Mouse (Mus musculus) naive thymus-derived CD4-positive, alpha-beta T cell, adult 5 months (primary cell): ENCODE data around the gene Srcin1. TPM values are rescaled to one million over a fixed set of nuclear protein-coding genes. Genes with fewer than 3 reads are reported as not detected.

Experiments
- polyA plus RNA-seq: library from polyadenylated mRNA; unstranded; fragments of 100-300 nt; shearing (Covaris generic); gene quantifications from one replicate; pipeline ENCODE4 v1.2.1, GENCODE M21; 2017

Gene Srcin1
- not detected for polyA plus RNA-seq

GRCm38 (mm10) chr11:97576136-97576906, at the start of gene Srcin1:
TSS of gene Srcin1 (minus strand) at chr11:97576186.

GRCm38 (mm10) chr11:97499865-97500719, 75.9 kb downstream of the Srcin1 start, which contains the start of gene 4933428G20Rik:
TSS of gene 4933428G20Rik (minus strand) at chr11:97500340.

Other genes starting within 250 kb of the Srcin1 start
- gene Gpr179, start 224.1 kb downstream of the Srcin1 start, polyA plus RNA-seq: 0.14 TPM
- gene Socs7, start 213.6 kb downstream of the Srcin1 start, polyA plus RNA-seq: 1.5 TPM
- not detected for gene Arhgap23, start 160.7 kb downstream of the Srcin1 start, polyA plus RNA-seq
- gene 4933428G20Rik, start 75.8 kb downstream of the Srcin1 start, polyA plus RNA-seq: not detected
- 18.3 TPM for gene Epop, start 53.5 kb upstream of the Srcin1 start, polyA plus RNA-seq
- gene Mllt6, start 87.2 kb upstream of the Srcin1 start, polyA plus RNA-seq: 6.5 TPM
- gene Cisd3, start 109.6 kb upstream of the Srcin1 start, polyA plus RNA-seq: 31.9 TPM
- 0.65 TPM for gene Pcgf2, start 124.3 kb upstream of the Srcin1 start, polyA plus RNA-seq
- gene Psmb3, start 127.2 kb upstream of the Srcin1 start, polyA plus RNA-seq: 249 TPM
- 2.9 TPM for gene Pip4k2b, start 168.5 kb upstream of the Srcin1 start, polyA plus RNA-seq
- 38.7 TPM for gene Cwc25, start 190.4 kb upstream of the Srcin1 start, polyA plus RNA-seq
- not detected for gene 1700001P01Rik, start 199.7 kb upstream of the Srcin1 start, polyA plus RNA-seq
- 591 TPM for gene Rpl23, start 206.3 kb upstream of the Srcin1 start, polyA plus RNA-seq
- gene Lasp1, start 222.8 kb upstream of the Srcin1 start, polyA plus RNA-seq: 126 TPM